Mouse (Mus musculus) testis, adult 2 months (tissue): ENCODE results near the gene Lmntd1.

Experiments
- CTCF ChIP-seq: fragments of 200-500 bp; IDR thresholded peaks from 2 replicates; pipeline ENCODE4 v1.5.1; 2012; ENCODE audit warnings: low read depth, mild to moderate bottlenecking, inconsistent platforms, low read length, moderate library complexity; ENCODE audit not compliant: control insufficient read depth, insufficient read depth, insufficient replicate concordance
- POLR2A ChIP-seq: fragments of 200-500 bp; IDR thresholded peaks from 2 replicates; pipeline ENCODE4 v1.6.1; 2012; ENCODE audit warnings: low read depth, mild to moderate bottlenecking, inconsistent platforms, low read length, moderate library complexity; ENCODE audit not compliant: control insufficient read depth

GRCm38 (mm10) chr6:145478821-145479271, 135.3 kb downstream of the Lmntd1 start:
- TF ChIP-seq CTCF (no peak), POLR2A (no peak)
